Mouse (Mus musculus) midbrain, postnatal 0 days (tissue): ENCODE measurements around the gene Hcn2. TPM values are rescaled to one million over a fixed set of nuclear protein-coding genes. Genes with fewer than 3 reads are reported as not detected.

Experiments
- ATAC-seq: fragments of 200-750 bp; cut with Nextera tagmentation; 2 replicates; pipeline ENCODE4 v1.8.0; 2017; ENCODE audit warnings: moderate number of reproducible peaks, mild to moderate bottlenecking, moderate TSS enrichment, moderate library complexity; ENCODE audit not compliant: low FRiP score
- DNase-seq: peaks from one replicate; pipeline ENCODE4 v3.0.0-alpha.2; 2015; ENCODE audit warnings: low spot score
- H3K27ac ChIP-seq: fragments of 300-500 bp; sonication (generic); 2 replicates; pipeline ENCODE4 v1.5.1; 2014; ENCODE audit warnings: low read depth, mild to moderate bottlenecking, low read length, mixed read lengths
- H3K27me3 ChIP-seq: fragments of 300-500 bp; sonication (generic); 2 replicates; pipeline ENCODE4 v1.6.1; 2014; ENCODE audit warnings: low read length, control low read depth, mixed read lengths; ENCODE audit not compliant: insufficient read depth
- H3K36me3 ChIP-seq: fragments of 300-500 bp; sonication (generic); 2 replicates; pipeline ENCODE4 v1.6.1; 2014; ENCODE audit warnings: low read length, control low read depth, mixed read lengths; ENCODE audit not compliant: insufficient read depth
- H3K4me1 ChIP-seq: fragments of 300-500 bp; sonication (generic); 2 replicates; pipeline ENCODE4 v1.6.1; 2014; ENCODE audit warnings: mild to moderate bottlenecking, control low read depth, antibody characterized with exemption, low read length, mixed read lengths; ENCODE audit not compliant: insufficient read depth
- H3K4me2 ChIP-seq: fragments of 300-500 bp; sonication (generic); 2 replicates; pipeline ENCODE4 v1.6.1; 2014; ENCODE audit warnings: low read depth, mild to moderate bottlenecking, low read length, mixed read lengths; ENCODE audit not compliant: poor library complexity, severe bottlenecking
- H3K4me3 ChIP-seq: fragments of 300-500 bp; sonication (generic); 2 replicates; pipeline ENCODE4 v1.5.1; 2014; ENCODE audit warnings: low read depth, mild to moderate bottlenecking, low read length, moderate library complexity
- H3K9ac ChIP-seq: fragments of 300-500 bp; sonication (generic); replicated peaks from 2 replicates; pipeline ENCODE4 v1.6.1; 2014; ENCODE audit warnings: mild to moderate bottlenecking, low read length, moderate library complexity, mixed read lengths; ENCODE audit not compliant: poor library complexity, severe bottlenecking
- H3K9me3 ChIP-seq: fragments of 300-500 bp; sonication (generic); 2 replicates; pipeline ENCODE4 v1.6.1; 2016; ENCODE audit warnings: low read length, control low read depth
- CTCF ChIP-seq: IDR thresholded peaks from 2 replicates; pipeline ENCODE4 v1.5.1; 2016; ENCODE audit warnings: antibody characterized with exemption, mild to moderate bottlenecking
- WGBS: fragments of 180-500 bp; shearing (Covaris S2); extraction: QIAGEN DNeasy Blood & Tissue Kit; methylation state at CpG from one replicate; pipeline ENCODE4 v1.1.7; 2014; 5-methylcytosine and 5-hydroxymethylcytosine counted together
- polyA plus RNA-seq: library from polyadenylated mRNA; unstranded; fragments of >200 nt; fragmentation: Nextera tagmentation; extraction: Ambion mirVana; gene quantifications from 2 replicates; pipeline ENCODE4 v1.2.1, GENCODE M21; 2015
- total RNA-seq: library from RNA; depleted of rRNA; stranded (reverse); fragments of >200 nt; gene quantifications from 2 replicates; pipeline ENCODE4 v1.2.3, GENCODE M21; 2014

The Hcn2 gene
- total and polyA plus RNA-seq, 2 experiments from 2014 or later, result 5.0 to 66.1 TPM

GRCm38 (mm10) chr10:79709307-79709706, 7.1 kb upstream of the Hcn2 start:
- 86% methylated on average over 7 of the region's 7 CpGs for WGBS
- H3K4me1 ChIP-seq, result peaks cover 11% of the 10 kb centered on the region; the same call in 1 of the 2 replicates

DNA sequence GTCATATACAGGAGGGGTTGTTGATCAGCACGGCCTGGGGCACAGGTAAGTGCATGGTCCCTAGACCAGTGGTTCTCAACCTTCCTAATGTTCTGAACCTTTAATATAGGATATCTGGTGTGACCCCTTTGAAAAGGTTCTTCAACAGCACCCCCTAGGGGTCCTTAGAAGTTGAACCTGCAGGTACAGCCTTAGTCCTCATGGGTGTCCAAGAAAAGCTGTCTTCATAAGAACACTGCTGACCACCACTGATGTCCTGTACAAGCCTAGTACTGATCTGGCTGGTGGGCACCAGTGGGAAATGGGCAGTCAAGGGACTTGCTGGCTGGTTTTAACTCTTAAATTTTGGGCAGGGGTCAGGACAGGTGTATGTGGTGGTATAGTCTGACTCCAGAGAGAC, 4.4 kb upstream of the Hcn2 start:
- no peaks in the 10 kb centered on the region for H3K27me3 ChIP-seq
- no peaks in the 10 kb centered on the region for H3K9me3 ChIP-seq
- ATAC-seq, result no peak
- peak; percentile 50 for TF ChIP-seq CTCF
- no peak overlapping the region for H3K4me3 ChIP-seq
- H3K9ac ChIP-seq, result no peak overlapping the region
- H3K4me2 ChIP-seq, result no peak overlapping the region
- WGBS, result 84% methylated on average over 1 of the region's 1 CpGs
- H3K27ac ChIP-seq, result no peak overlapping the region
- no peak for DNase-seq
- peaks cover 33% of the 10 kb centered on the region for H3K36me3 ChIP-seq
- no peaks in the 10 kb centered on the region; the same call in 1 of the 2 replicates for H3K4me1 ChIP-seq

More at GRCm38 (mm10) chr10:79709307-79709706, 7.1 kb upstream of the Hcn2 start:
- DNase-seq, result no peak
- Histone ChIP-seq H3K4me3 (no peak overlapping the region), H3K27ac (no peak overlapping the region), H3K36me3 (peaks cover 37% of the 10 kb centered on the region), H3K27me3 (no peaks in the 10 kb centered on the region), H3K9ac (no peak overlapping the region), H3K9me3 (no peaks in the 10 kb centered on the region), H3K4me2 (peak overlapping the region; percentile 18; the same call in 1 of the 2 replicates)
- no peak for TF ChIP-seq CTCF
- no peak for ATAC-seq

DNA sequence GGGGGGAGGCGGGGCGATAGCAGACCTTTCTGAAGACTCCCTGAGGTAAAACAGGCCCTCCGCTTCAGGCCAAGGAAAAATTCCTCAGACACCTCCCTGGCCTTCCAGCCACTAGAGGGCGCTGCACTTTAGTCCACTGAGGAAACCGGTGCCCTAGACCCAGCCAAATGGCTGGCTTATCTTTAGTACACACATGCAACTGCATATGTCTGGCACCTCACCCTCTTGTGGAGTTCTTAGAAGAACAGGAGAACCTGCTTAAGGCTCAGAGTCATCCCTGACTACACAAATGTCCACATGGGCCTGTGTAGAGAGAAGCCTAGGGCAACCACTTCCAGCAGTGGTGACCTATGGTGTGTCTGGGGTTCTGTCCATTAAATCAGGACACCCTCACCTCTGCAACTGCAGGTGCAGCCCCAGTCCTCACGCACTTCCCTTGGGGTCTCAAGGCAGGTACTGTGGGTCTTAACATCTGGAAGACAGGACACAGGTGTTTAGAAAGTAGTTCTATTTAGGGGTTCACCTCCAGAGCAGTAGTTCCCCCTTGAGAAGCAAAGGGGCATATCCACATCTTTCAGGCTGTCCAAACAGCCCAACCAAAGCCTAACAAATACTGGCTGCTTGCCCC, 3.8 kb upstream of the Hcn2 start:
- TF ChIP-seq CTCF, result peak; percentile 79
- no peaks in the 10 kb centered on the region; the same call in 1 of the 2 replicates for H3K4me1 ChIP-seq

DNA sequence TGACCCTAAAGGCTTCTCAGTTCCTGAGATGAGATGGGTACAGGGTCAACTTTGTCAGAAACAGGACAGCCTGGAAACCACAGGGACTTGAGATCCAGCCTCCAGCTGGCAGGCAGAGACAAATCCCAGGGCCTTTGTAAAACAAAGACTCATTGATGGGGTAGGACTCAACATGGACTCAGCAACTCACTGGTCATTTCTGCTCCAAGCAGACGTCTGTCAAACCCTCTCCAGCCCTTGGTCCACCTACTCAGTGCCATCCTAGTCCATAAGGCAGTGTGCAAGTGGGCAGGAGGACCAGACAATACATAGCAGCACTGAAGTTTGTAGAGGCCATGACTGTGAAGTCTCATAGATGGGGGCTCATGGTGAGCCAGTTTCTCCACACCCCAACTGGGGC, 3.3 kb upstream of the Hcn2 start:
- no peak for TF ChIP-seq CTCF
- no peak for ATAC-seq
- H3K4me2 ChIP-seq, result no peak overlapping the region
- 15% methylated on average over 1 of the region's 1 CpGs for WGBS
- H3K27me3 ChIP-seq, result no peaks in the 10 kb centered on the region
- H3K9me3 ChIP-seq, result no peaks in the 10 kb centered on the region
- H3K4me1 ChIP-seq, result no peaks in the 10 kb centered on the region; the same call in 1 of the 2 replicates
- H3K27ac ChIP-seq, result no peak overlapping the region
- H3K9ac ChIP-seq, result no peak overlapping the region
- H3K4me3 ChIP-seq, result no peak overlapping the region
- H3K36me3 ChIP-seq, result peaks cover 33% of the 10 kb centered on the region
- DNase-seq, result no peak

More for the DNA sequence above, 3.8 kb upstream of the Hcn2 start:
- Histone ChIP-seq H3K4me3 (no peak overlapping the region), H3K9ac (no peak overlapping the region), H3K27me3 (no peaks in the 10 kb centered on the region), H3K36me3 (peaks cover 33% of the 10 kb centered on the region), H3K9me3 (no peaks in the 10 kb centered on the region), H3K27ac (no peak overlapping the region), H3K4me2 (no peak overlapping the region)
- DNase-seq, result peak; percentile 87
- ATAC-seq, result no peak
- WGBS, result 13% methylated on average over 4 of the region's 6 CpGs

DNA sequence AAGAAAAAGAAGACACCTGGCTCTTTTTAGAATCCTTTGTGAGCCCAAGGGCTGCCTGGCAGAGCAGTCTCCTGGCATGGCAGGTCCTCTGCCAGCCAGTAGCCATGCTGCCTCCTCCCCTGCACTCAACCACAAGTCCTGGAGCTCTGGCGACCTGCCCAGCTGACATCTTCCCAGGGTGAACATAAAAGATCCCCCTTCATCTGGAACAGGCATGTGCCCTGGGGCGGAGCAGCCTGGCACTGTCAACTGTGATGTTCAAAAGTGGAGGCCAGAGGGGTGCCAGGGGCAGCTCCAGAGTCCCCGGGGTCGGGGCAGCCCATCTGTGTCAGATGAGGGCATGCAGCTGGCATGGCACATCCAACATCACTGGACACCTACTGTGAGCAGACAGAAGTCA, 1.4 kb upstream of the Hcn2 start:
- H3K27ac ChIP-seq, result no peak overlapping the region
- WGBS, result 63% methylated on average over 4 of the region's 4 CpGs
- ATAC-seq, result no peak
- no peaks in the 10 kb centered on the region for H3K9me3 ChIP-seq
- no peaks in the 10 kb centered on the region; the same call in 1 of the 2 replicates for H3K4me1 ChIP-seq
- peak; percentile 53 for DNase-seq
- peaks cover 19% of the 10 kb centered on the region for H3K36me3 ChIP-seq
- no peak for TF ChIP-seq CTCF
- H3K4me3 ChIP-seq, result no peak overlapping the region
- no peak overlapping the region for H3K4me2 ChIP-seq
- no peak overlapping the region for H3K9ac ChIP-seq
- no peaks in the 10 kb centered on the region for H3K27me3 ChIP-seq

DNA sequence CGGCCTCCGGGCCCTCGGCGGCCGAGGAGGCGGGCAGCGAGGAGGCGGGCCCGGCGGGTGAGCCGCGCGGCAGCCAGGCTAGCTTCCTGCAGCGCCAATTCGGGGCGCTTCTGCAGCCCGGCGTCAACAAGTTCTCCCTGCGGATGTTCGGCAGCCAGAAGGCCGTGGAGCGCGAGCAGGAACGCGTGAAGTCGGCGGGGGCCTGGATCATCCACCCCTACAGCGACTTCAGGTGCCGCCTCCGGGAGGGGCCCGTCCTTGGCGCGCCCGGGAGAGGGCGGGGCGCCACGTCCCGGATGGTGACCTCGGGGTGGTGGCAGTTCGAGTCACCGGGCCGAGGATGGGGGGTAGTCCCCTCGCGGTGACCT, 538 bp downstream of the Hcn2 start:
- Histone ChIP-seq H3K36me3 (no peaks in the 10 kb centered on the region), H3K4me1 (no peaks in the 10 kb centered on the region; the same call in 1 of the 2 replicates), H3K9ac (peak overlapping the region; percentile 84), H3K9me3 (no peaks in the 10 kb centered on the region), H3K4me2 (peak overlapping the region; percentile 66), H3K27me3 (no peaks in the 10 kb centered on the region), H3K4me3 (peak overlapping the region; percentile 83), H3K27ac (peak overlapping the region; percentile 63)
- TF ChIP-seq CTCF, result no peak
- no peak for DNase-seq
- 2% methylated on average over 21 of the region's 44 CpGs for WGBS
- ATAC-seq, result peak; percentile 20
